Mouse (Mus musculus) adrenal gland, postnatal 4 days (tissue): ENCODE data around the gene Acrv1. TPM values are rescaled to one million over a fixed set of nuclear protein-coding genes. Genes with fewer than 3 reads are reported as not detected.
"Not testable (repeated sequence)": the region's sequence is repeated elsewhere in the genome, so short reads cannot be mapped to it uniquely, and the experiment has no call there.

Source experiments
- DNase-seq, 2 experiments: peaks; one replicate each; pipeline ENCODE4 v3.0.0; 2021 to 2022; ENCODE audit warnings: low spot score in 2 of 2, mixed read lengths in 2 of 2
- long read RNA-seq, 2 experiments: library from polyadenylated mRNA; stranded (forward); transcript quantifications; one replicate each; pipeline ENCODE4 v2.0.0; 2021
- total RNA-seq, 2 experiments: library from RNA; stranded (reverse); gene quantifications; 2 replicates each; pipeline ENCODE4 v1.2.3; 2021

Acrv1 gene
- not detected for total RNA-seq
- long read RNA-seq, experiment 1: 0 reads
- long read RNA-seq, experiment 2: 0 reads

GRCm38 (mm10) chr9:36692920-36693319, at the start of gene Acrv1:
Gene Acrv1, plus strand, starts transcription at chr9:36693220.
- DNase-seq: no peak

DNA sequence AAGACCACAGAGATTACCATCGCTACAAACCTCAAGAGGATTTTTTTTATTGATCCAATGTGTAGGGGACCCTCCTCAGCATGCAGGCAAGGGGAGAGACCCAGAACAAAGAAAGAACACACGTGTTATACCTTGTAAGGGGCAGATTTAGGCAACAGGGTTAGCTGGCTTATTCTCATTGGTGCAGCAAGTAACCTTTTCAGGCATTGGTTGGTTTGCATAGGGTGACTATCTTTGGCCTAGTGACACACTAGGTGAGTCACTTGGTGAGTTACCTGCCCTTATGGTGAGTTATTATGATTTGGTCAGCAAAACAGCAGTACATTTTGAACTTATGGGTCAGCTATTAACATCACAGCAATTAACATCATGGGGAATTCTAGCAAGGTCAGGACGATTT, 49.7 kb upstream of the Acrv1 start, which contains the start of gene A630095E13Rik:
TSS of gene A630095E13Rik (minus strand) at position 101 of the 400 bp plus-strand sequence.
- DNase-seq: not testable (repeated sequence)

DNA sequence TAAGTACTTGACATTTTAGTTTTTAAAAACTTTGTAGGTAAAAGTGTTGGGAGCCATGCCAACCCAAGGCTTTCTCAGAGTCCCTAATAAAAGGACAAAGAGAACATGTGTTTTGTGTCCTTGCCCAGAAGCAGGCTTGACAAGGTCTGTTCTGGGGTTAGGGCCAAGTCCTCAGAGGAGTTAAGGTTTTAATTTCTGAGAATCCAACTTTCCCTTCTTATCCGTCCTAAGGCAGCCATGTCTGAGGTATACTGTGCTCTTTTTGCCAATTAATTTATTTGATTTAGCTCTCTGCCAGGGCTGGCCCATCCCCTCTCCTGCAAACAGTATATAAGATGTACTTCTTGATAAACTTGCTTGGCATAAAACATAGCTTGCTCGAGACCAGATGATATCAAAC, 11.6 kb upstream of the Acrv1 start:
- no peak for DNase-seq

GRCm38 (mm10) chr9:36687329-36687728, 5.7 kb upstream of the Acrv1 start:
- no peak for DNase-seq

DNA sequence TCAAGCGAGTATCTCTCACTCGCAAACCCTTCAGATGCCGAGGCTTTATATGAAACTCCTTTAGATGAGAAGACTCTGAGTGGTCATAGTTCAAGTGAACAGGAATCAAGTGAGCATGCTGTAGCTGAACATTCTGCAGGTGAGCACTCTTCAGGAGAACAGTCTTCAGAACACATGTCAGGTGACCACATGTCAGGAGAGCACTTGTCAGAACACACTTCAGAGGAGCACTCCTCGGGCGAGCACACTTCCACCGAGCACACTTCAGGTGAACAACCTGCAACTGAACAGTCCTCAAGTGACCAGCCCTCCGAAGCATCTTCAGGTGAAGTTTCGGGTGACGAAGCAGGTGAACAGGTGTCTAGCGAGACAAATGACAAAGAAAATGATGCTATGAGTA, 1.3 kb downstream of the Acrv1 start:
- DNase-seq: no peak

GRCm38 (mm10) chr9:36705923-36706322, 12.9 kb downstream of the Acrv1 start:
- no peak for DNase-seq

GRCm38 (mm10) chr9:36707304-36707703, 14.3 kb downstream of the Acrv1 start:
- DNase-seq: no peak

DNA sequence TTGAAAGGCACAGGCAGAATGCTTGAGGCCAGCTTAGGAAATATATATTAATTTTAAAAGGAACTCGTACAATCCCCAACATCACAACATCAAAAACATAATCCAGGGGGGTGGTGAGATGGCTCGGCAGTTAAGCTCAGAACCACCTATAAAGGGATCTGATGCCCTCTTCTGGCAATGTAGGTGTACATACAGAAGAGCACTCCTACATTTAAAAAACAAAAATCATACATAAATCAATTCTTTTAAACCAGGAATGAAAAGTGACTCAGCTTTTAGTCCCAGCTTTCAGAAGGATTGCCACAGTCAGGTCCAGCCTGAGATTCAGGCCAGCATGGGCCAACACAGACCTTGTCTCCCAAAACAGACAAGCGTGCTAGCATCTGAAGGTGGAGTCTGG, 23.6 kb downstream of the Acrv1 start:
- no peak for DNase-seq

- DNase-seq: peak; percentile 74 to 77
Measured at GRCm38 (mm10) chr9:36726131-36727033, 33.4 kb downstream of the Acrv1 start.

DNA sequence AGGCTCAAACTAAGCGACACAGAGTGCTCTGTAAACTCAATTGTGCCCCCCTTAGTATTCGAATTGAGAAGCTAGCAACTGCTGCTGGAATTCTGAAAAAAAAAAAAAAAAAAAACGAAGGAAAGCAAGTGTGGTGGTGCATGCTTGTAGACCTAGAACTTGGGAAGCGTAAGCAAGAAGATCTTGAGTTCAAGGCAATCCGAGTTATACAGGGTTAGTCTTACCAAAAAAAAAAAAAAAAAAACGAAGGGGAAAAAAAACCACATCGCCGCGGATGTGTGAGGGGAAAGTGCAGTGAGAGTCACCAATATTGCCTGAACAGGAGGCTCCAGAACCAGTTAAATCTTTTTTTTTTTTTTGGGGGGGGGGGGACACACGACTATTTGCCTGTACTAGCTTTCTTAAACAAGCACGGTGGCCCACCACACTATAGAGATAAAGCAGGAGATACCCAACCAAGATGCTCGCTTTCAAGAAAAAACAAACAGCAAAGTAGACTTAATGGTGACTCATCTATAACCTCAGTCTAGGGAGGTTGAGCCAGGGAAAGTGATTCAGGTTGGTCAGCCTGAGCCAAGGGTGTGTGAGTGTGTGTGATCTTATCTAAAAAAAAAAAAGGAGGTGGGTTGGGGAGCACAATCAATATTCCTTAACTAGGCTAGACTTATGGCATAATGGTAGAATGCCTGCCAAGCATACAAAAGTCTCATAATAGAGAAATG, 34.2 kb downstream of the Acrv1 start, which contains the start of gene Chek1:
TSS of gene Chek1 (minus strand) at position 32 of the 722 bp plus-strand sequence.
- no peak for DNase-seq

Other genes with a start within 250 kb of the Acrv1 start
- gene Gm9513, start 217.6 kb upstream of the Acrv1 start, total RNA-seq: not detected
- gene Gm5615, start 151.3 kb upstream of the Acrv1 start, total RNA-seq: not detected
- gene Gm17689, start 110.6 kb upstream of the Acrv1 start, total RNA-seq: not detected
- gene A630095E13Rik, start 49.8 kb upstream of the Acrv1 start, total RNA-seq: not detected
- gene Chek1, start 33.8 kb downstream of the Acrv1 start, total RNA-seq: 10 to 100 TPM; 14.7 to 16.4 TPM
- gene Stt3a, start 74.5 kb downstream of the Acrv1 start, total RNA-seq: 100 to 1,000 TPM; 256 to 282 TPM
- gene Ei24, start 104.2 kb downstream of the Acrv1 start, total RNA-seq: 100 to 1,000 TPM; 117 to 119 TPM
- gene Fez1, start 128.6 kb downstream of the Acrv1 start, total RNA-seq: 10 to 100 TPM; 12.0 to 12.8 TPM